Mouse (Mus musculus): ENCODE data around the gene Cyp2c23.

Cyp2c23 gene

DNA sequence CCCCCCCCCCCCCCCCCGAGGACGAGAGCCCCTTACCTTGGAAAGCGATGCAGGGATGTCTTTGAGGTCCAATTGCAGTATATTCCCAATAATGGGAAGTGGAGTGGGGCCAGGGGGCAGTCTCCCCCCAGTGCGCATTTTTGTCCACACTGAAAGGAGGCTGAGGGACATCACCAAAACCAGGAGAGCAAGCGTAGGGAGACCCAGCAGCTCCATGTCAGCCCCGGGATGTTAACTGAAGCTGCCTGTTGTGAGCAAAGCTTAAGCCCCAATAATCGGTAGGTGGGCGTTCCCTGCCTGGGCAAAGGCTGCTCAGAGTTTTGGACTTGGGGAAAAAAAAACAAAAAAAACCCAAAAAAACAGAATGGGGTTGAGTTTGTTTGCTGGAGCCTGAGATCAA lies at the start of gene Cyp2c23:
Gene Cyp2c23 (minus strand): TSS at position 237 of the 400 bp plus-strand sequence.
- in situ Hi-C loops (cut with MseI, MboI): no loop called here

DNA sequence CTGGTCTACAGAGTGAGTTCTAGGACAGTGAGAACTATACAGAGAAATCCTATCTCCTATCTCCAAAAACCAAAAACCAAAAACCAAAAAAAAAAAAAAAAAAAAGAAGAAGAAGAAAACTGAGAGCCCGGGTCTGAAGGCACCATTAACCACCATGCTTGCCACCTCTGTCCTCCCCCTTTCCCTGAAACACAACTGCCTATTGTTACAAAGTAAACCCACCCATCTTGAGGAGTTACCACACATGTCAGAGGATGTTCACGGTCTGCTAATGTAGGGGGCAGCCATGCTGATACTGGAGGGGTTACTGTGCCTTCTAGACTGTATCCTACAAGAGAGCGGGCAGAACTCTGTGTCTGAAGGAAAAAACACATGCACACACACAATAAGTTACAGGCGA lies 48.0 kb upstream of the Cyp2c23 start:
- in situ Hi-C loops (cut with MseI, MboI): no loop called here

DNA sequence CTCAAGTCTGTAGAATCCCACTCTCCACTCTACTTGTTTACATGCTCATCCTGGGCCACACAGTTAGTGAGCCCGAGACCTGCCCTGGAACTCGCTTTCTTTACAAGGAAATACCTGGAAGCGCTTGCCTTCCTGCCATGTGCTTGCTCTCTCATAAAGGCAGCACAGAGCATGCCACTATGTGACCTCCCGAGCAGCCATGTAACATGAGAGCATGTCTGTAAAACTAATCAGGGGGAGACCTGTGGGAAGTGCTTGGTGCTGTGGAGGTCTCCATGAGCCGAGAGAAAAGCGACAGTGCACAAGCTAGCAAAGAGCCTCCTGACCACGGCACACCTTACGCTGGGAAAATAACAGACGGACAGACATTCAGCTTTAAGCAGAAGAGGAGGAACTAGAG lies 47.4 kb upstream of the Cyp2c23 start:
- in situ Hi-C loops (cut with MseI, MboI): no loop called here

DNA sequence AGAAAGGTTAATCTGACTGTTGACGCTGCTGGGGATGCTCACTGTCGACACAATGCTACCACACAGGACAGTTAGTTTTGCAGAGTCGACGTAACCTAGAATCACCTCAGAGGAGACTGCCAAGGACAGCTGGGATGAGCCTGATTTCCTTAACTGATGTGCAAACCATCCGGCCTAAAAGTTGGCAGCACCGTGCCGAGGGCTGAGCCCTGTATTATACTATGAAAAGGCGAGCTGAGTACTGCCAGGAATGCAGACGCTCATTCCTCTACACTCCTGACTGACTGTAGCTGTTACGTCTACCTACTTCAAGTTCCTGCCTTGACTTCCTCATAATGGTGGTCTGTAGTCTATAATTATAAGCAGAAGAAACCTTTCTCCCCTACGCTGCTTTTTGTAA lies 46.0 kb upstream of the Cyp2c23 start:
- in situ Hi-C loops (cut with MseI, MboI): no loop called here

DNA sequence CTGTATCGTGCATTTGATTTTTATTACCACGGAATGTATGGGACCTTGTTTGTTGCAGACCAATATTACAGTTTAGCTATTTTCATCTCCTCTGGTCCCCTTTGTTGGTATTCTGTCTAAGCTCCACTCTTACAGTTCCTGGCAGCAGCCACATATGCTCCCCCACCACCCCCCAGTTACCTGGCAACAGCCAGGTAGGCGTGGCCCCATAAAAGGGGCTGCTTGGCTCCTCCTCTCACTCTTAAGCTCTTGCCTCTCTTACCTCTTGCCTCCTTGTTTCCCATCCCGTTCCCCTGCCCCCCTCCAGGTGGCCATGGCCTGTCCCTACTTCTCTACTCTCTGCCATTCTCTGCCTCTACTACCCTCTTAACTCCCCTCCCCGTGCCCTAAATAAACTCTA lies 42.2 kb upstream of the Cyp2c23 start:
- in situ Hi-C loops (cut with MseI, MboI): no loop called here

DNA sequence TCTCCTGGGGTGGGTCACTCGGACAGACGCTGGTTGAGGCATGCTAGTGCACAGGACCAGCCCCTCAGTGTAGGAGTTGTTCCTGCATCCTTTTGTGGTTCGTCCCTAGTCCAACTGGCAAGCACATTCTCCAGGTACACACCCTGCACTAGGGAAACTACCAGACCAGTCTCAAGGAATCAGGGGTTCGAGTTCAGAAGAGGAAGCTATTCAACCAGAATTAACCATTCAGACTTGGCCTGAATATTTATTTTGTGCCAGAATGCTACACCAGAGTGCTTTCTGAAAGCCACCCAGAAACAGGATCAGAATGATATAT lies 40.9 kb upstream of the Cyp2c23 start:
- in situ Hi-C loops (cut with MseI, MboI): no loop called here

DNA sequence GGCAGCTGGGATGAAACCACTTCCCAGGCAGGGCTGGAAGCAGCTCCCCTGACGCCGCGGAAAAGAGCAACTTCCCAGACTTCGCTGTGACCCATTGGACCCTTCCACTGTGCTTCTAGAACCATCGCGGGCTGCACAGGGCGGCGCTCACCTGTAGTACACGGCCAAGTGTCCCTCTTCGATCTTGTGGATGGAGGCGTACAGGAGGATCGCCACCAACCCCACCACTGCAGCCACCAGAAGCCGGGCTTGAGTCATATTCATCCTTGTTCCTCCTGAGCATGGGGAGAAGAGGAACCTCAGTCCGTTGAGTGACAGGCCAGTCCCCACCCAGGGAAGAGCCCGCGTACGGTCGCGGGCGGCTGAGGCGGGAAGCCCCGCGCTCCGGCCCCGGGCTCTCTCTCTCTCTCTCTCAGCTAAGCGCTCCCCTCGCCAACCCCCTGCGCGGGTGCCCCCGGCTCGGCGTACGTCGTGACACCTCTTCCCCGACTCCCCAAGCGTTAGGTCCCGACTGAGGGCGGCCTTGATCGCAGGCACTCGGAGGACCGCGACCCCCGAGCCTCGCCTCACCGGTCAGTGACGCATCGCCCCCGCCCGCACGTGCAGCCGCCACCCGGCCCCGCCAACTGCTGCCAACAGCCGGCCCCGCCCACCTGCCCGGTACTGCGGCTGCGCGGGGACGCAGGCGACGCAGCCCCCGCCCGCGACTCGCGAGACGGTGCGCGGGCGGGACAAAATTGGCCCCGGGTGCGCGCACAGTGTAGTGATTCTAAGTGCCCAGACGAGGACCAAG lies 40.3 kb upstream of the Cyp2c23 start, which contains the start of gene Erlin1:
Gene Erlin1 (minus strand): TSS at position 665 of the 793 bp plus-strand sequence.
- in situ Hi-C loops (cut with MseI, MboI): no loop called here

DNA sequence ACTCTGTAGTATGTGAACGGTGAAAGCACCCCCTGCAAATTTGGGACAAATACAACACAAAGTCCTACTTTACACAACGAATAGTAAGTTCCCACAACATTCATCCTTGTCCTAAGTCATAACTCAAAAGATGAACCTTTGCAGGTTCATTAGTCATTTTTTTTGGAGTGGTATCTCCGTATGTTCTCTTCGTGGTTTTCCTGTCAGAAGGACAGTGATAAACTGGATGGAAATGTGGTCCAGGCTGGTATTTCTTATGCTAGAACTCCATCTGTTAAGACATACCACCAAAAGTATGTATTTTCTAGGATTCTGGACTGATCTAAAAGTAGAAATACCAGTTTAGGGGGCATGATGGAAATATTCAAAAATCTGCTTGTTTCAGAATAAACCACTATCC lies 39.2 kb upstream of the Cyp2c23 start:
- in situ Hi-C loops (cut with MseI, MboI): no loop called here

DNA sequence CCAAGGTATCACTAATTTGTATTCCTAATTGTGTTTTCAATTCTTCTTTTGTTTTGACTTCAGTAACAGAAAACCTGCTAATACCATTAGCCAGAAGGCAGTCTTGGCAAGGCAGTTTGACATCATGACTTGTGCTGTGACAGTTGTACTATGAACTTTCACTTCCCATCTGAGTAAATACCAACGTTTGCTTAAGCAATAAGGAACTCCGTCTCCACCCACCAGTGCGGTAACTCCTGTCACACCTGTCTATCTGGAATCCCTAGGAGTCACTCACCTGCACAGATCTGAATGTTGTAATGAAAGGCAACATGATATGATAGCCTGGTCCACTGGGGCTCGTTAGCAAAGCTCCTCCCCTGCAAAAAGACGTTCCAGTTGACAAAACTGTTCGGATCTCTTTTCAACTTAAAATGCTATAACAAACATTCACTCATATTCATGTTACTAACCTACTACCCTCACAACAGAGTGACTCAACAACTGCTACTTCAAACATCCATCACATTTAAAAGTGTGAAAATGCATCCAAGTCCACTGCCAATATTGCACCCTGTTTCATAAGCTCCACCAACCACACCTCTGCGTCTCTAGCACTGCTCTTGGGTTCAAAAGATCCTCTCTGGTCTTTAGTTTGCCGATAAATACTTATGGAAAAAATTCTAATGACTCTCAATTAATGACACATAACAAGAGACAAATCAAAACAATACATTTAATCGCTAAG lies 38.5 kb upstream of the Cyp2c23 start:
- in situ Hi-C loops (cut with MseI, MboI): no loop called here

DNA sequence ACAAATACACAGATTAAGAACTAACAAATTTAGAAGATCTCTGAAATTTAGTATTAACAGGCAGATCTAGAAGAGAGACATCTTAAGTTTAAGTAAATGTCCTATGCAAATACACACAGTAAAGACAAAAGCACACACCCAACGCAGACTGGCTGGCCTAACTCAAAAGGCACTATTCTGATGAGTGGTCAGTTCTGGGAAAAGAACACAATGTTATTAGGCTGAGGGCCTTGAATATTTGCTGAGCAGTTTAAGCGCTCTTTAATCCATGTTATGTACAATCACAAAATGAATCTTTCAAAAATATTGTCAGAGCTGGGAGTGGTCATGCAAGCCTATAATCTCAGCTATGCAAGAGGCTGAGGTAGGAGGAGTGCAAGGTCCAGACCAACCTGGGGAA lies 35.7 kb upstream of the Cyp2c23 start:
- in situ Hi-C loops (cut with MseI, MboI): no loop called here

DNA sequence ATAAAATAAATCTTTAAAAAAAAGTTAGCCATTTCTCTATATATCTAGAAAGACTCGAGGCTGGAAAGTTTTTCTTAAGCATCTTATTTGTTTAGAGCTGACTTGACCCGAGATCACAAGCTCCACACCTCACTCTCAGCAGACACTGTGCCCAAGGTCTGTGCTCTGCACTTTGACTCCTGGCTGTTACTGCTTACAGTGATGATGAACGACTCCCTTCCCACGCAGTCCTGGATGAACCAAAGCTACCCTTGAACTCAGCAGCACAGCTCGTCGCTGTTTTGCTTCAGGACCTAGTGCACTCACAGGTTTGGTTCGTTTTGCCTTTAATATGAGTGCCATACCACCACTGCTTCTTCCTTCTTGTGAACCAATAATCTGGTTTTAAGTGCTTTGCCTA lies 34.8 kb upstream of the Cyp2c23 start:
- in situ Hi-C loops (cut with MseI, MboI): no loop called here

DNA sequence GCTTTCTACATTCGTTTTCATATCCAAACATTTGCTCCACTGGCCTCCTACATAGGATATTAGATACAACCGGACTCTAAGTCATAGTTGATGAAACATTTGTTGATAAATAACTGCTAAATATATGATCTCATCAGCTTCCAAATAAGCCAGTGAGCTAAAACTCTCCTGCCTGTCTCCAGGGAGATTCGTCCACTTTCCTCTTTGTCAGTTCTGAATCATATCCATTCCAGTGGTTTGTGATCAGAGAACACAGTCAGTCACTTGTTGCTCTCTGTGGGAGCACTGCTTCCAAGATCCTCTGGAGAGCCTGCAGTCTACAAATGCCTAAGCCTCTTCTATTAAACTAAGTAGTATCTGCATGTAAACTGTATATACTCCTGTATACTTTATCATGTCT lies 31.2 kb upstream of the Cyp2c23 start:
- in situ Hi-C loops (cut with MseI, MboI): no loop called here

DNA sequence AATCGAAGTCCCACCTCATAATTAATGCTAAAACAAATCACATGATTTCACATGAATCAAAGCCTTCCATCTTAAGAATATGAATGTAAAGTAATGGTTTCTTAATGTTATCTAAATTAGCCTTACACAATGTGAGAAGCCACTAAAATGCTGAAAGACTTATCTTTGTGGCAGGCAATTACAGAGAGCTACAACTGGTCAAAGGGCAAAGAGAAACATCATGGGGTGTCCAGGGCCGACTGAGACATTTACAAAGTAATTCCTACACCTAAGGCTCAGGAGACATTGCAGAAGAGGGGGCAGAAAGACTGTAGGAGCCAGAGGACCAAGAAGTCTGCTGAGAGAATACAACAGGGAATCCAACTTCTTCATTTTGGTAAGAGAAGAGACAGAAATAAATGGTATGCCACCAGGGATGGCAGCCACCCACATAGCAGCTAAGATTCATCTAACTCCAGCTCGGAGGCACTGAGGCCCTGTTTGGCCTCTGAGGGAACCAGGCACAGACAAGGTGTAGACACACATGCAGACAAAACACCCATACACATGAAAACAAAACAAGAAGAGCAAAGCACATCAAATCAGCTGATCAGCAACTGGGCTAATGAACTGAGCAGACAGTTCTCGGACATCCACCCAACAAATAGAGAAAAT lies 26.3 kb upstream of the Cyp2c23 start:
- in situ Hi-C loops (cut with MseI, MboI): no loop called here

DNA sequence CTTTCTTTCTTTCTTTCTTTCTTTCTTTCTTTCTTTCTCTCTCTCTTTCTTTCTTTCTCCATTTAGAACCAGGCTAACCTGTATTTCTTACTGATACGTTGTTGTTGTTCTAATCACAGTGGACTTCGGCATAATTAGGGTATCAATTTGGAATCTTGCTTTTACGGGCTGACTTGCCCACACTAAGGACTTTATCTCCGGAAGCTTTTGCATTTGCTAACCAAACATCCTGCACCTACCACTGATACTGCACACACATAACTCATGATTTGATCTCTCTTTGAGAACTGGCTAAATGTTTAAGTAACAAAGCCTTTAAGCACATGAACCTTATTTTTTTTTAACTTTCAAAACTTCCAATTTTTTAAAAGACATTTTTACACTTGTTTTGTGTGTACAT lies 21.4 kb upstream of the Cyp2c23 start:
- in situ Hi-C loops (cut with MseI, MboI): no loop called here

DNA sequence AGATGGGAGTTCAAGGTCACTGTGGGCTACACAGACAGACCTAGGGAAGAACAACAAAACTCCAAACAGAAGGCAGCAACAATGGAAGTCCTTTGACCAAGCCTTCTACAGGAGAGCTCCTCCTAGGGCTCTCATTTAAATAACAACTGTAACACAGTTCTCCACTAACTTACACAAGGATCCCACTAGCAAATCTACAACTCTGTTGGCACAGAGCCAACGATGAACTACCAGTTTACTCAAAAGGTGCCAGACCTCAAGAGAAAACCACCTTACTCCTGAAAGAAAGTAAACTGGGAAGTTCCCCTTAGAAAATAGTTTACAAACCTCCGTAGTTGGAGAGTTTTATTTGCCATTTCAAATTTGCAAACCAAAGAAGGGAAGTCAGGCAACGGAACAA lies 20.3 kb upstream of the Cyp2c23 start:
- in situ Hi-C loops (cut with MseI, MboI): no loop called here

DNA sequence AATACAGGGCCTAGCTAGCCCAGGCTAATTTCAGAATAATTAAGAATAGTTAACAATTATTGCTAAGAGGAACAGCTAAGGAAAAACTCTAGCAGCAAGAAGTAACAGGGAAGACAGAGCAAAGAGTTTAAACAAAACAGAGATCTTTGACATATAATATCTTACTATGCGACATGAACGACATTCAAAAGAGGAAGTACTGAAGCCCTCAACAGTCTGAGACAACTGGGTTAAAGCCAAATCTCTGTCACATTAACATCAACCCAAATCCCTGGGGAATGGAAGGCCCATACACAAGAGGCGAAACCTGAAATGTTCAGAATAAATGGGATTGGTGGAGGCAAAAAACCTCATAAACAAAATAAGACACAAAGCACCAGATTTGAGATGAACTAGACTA lies 16.8 kb upstream of the Cyp2c23 start:
- in situ Hi-C loops (cut with MseI, MboI): no loop called here

DNA sequence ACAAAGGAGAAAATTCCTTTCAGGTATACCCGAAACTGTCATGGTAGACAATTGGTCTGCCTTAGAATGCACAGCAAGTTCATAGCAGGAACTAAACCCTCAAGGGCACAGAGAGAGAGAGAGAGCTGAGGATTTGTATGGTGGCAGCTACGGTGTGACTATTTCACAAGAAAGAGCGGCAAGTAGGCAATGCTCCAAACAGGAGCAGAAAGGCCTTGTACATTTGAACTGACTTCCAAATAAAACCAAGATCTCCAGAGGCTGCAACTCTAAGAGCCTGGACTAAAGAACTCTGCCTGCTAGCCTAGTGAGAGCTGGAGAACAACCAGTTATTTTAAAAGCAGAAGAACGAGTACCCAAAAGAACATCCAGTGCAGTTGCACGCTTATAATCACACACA lies 13.1 kb upstream of the Cyp2c23 start:
- in situ Hi-C loops (cut with MseI, MboI): no loop called here

DNA sequence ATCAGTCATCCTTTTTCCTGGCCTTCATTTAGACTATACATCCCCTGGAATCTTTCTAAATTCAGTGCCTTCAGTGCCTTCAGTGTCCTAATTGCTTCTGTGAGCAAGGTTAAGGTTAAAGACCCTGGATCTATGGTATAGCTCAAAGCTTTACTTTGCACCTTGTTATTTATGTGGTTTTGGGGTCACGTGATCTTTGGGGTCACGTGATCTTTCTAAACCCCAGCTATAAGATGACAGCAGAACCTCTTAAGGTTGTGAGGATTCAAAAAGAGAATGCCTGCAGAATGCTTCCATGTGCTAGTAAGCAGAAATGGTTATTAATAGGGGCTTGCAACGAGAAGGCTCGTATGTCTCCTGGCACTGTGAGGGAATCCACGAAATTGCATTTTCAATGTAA lies 4.4 kb upstream of the Cyp2c23 start:
- in situ Hi-C loops (cut with MseI, MboI): no loop called here

DNA sequence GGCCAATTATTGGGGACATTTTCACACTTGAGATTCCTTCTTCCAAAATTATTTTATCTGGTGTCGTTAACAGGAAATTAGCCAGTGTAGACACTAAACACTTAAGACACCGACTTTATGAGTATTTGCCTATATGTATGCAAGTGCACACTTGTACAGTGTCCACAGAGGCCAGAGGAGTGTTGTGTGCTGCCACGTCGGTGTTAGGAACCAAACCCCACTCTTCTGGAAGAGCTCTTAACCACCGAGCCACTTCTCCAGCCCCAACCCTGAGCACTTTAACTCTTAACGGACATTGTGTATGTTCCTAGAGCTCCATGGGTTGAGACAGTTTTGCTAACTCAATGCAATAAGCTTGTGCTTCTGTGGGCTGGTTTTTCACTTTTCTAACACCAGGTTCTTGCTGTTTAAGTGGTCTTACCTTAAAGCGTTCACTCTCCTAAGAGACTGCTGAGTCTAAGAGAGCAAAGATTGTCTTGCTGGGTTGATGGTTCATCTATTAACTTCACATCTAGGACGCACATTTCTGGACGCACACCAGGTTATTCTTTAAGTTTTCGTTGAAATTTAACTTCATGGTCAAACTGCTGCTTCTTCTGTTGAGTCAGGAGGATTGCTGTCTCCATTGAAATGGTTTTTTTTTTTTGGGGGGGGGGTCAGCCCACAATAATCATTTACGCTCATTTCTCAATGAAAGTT lies 3.2 kb upstream of the Cyp2c23 start:
- in situ Hi-C loops (cut with MseI, MboI): no loop called here

DNA sequence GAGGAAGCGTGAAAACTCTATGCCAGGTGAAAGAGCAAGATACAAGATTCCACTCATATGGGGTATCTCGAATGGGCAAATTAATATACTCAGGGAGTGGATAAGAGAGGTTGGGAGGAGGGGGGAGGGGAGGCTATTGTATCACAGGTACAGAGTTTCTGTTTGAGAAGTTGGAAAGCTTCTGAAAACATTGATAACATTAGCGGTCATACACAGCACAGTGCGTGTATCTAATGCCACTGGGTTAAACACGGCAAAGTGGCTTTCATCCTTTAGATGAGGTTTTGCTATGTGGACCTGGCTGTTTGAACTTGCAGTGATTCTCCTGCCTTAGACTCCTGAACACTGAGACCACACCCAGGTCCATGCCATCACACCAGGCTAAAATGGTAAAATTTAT lies 1.0 kb upstream of the Cyp2c23 start:
- in situ Hi-C loops (cut with MseI, MboI): no loop called here

DNA sequence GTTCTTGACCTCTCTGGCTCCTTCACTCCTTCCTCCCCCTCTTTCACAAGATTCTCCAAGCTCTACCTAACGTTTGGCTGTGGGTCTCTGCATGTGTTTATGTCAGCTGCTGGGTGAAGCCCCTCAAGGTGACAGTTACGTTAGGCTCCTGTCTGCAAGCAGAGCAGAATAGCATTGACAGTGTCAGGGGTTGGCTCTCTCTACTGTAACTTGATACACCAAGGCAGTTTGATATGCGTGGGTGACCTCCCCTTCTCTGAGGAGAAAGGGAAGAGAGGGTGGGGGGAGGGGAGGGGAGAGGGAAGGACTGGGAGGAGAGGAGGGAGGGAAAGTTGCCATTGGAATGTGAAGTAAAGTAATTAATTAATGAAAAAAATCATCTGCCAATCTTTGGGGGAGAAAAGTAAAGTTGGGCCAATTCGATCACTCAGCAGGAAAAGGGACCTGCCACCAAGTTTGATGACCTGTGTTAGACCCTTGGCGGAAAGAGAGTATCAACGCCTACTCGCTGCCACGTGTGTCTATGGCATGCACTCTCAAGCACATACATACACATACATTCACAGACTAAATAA lies 2.0 kb downstream of the Cyp2c23 start:
- in situ Hi-C loops (cut with MseI, MboI): no loop called here

Data from mouse trophoblast stem cell (cell line).